Mouse (Mus musculus): Measurements from ENCODE around the gene Inpp5a. TPM values are rescaled to one million over a fixed set of nuclear protein-coding genes. Genes with fewer than 3 reads are reported as not detected.

Gene Inpp5a
- polyA plus RNA-seq, 1 experiment: 37.8 TPM

GRCm38 (mm10) chr7:139435749-139436148 is 46.8 kb downstream of the Inpp5a start:
- Histone ChIP-seq H3K4me2 (ENCODE audit: low read depth) (no peak overlapping the region), H3K36me3 (ENCODE audit: control insufficient read depth, insufficient read depth) (no peaks in the 10 kb centered on the region), H3ac (ENCODE audit: control insufficient read depth, insufficient read length) (no peak overlapping the region), H3K27me3 (ENCODE audit: control insufficient read depth, insufficient read depth, insufficient read length) (no peaks in the 10 kb centered on the region), H3K4me3 (no peak overlapping the region), H3K79me2 (ENCODE audit: control insufficient read depth, insufficient read depth) (peaks cover 7% of the 10 kb centered on the region)
- no peak for TF ChIP-seq MAX (IDR thresholded peaks at IDR 0.05; ENCODE audit: low read depth)
- TF ChIP-seq POLR2AphosphoS2 (IDR thresholded peaks at IDR 0.05; ENCODE audit: insufficient read length, low read depth): no peak
- no peak for TF ChIP-seq CEBPB (IDR thresholded peaks at IDR 0.05; ENCODE audit: insufficient read depth, poor library complexity, severe bottlenecking)
- no peak for TF ChIP-seq TCF12 (IDR thresholded peaks at IDR 0.05; ENCODE audit: insufficient read depth, poor library complexity, severe bottlenecking)
- TF ChIP-seq USF1 (IDR thresholded peaks at IDR 0.05; ENCODE audit: low read depth): no peak
- TF ChIP-seq E2F4 (IDR thresholded peaks at IDR 0.05; ENCODE audit: insufficient read depth): no peak
- TF ChIP-seq REST (IDR thresholded peaks at IDR 0.05; ENCODE audit: insufficient read depth, insufficient read length): no peak
- no peak for TF ChIP-seq TCF3 (IDR thresholded peaks at IDR 0.05; ENCODE audit: insufficient read length, low read depth)
- no peak for TF ChIP-seq MYOD1 (IDR thresholded peaks at IDR 0.05; ENCODE audit: control insufficient read depth in 1 of 3, insufficient read length in 2 of 3, low read depth in 2 of 3)
- TF ChIP-seq MYOG (IDR thresholded peaks at IDR 0.05; ENCODE audit: control insufficient read depth in 1 of 3, insufficient read depth in 1 of 3, insufficient read length in 2 of 3, low read depth in 2 of 3): no peak
- TF ChIP-seq SRF (IDR thresholded peaks at IDR 0.05; ENCODE audit: control insufficient read depth, insufficient read length, low read depth): no peak
- TF ChIP-seq POLR2A (IDR thresholded peaks at IDR 0.05; ENCODE audit: insufficient read length, low read depth): no peak

- H3K4me2 ChIP-seq (ENCODE audit: low read depth): no peak overlapping the region
- TF ChIP-seq REST (IDR thresholded peaks at IDR 0.05; ENCODE audit: insufficient read depth, insufficient read length) (no peak), TCF3 (IDR thresholded peaks at IDR 0.05; ENCODE audit: insufficient read length, low read depth) (no peak), MYOD1 (IDR thresholded peaks at IDR 0.05; ENCODE audit: control insufficient read depth in 1 of 3, insufficient read length in 2 of 3, low read depth in 2 of 3) (no peak), SRF (IDR thresholded peaks at IDR 0.05; ENCODE audit: control insufficient read depth, insufficient read length, low read depth) (no peak), USF1 (IDR thresholded peaks at IDR 0.05; ENCODE audit: low read depth) (no peak)
- H3K4me3 ChIP-seq: no peak overlapping the region
- H3K36me3 ChIP-seq (ENCODE audit: control insufficient read depth, insufficient read depth): no peaks in the 10 kb centered on the region
- peaks cover 9% of the 10 kb centered on the region for H3K79me2 ChIP-seq (ENCODE audit: control insufficient read depth, insufficient read depth)
- no peak overlapping the region for H3ac ChIP-seq (ENCODE audit: control insufficient read depth, insufficient read length)
- no peaks in the 10 kb centered on the region for H3K27me3 ChIP-seq (ENCODE audit: control insufficient read depth, insufficient read depth, insufficient read length)
Observed at GRCm38 (mm10) chr7:139436951-139437350, 48.0 kb downstream of the Inpp5a start.

- no peak for TF ChIP-seq CEBPB (IDR thresholded peaks at IDR 0.05; ENCODE audit: insufficient read depth, poor library complexity, severe bottlenecking)
- no peak for TF ChIP-seq REST (IDR thresholded peaks at IDR 0.05; ENCODE audit: insufficient read depth, insufficient read length)
- TF ChIP-seq USF1 (IDR thresholded peaks at IDR 0.05; ENCODE audit: low read depth): no peak
- no peak for TF ChIP-seq MYOD1 (IDR thresholded peaks at IDR 0.05; ENCODE audit: control insufficient read depth in 1 of 3, insufficient read length in 2 of 3, low read depth in 2 of 3)
- TF ChIP-seq POLR2AphosphoS2 (IDR thresholded peaks at IDR 0.05; ENCODE audit: insufficient read length, low read depth): no peak
- TF ChIP-seq TCF12 (IDR thresholded peaks at IDR 0.05; ENCODE audit: insufficient read depth, poor library complexity, severe bottlenecking): no peak
- no peak for TF ChIP-seq POLR2A (IDR thresholded peaks at IDR 0.05; ENCODE audit: insufficient read length, low read depth)
- TF ChIP-seq MAX (IDR thresholded peaks at IDR 0.05; ENCODE audit: low read depth): no peak
- TF ChIP-seq MYOG (IDR thresholded peaks at IDR 0.05; ENCODE audit: control insufficient read depth in 1 of 3, insufficient read depth in 1 of 3, insufficient read length in 2 of 3, low read depth in 2 of 3): no peak
- TF ChIP-seq SRF (IDR thresholded peaks at IDR 0.05; ENCODE audit: control insufficient read depth, insufficient read length, low read depth): no peak
- no peak for TF ChIP-seq E2F4 (IDR thresholded peaks at IDR 0.05; ENCODE audit: insufficient read depth)
- no peak for TF ChIP-seq TCF3 (IDR thresholded peaks at IDR 0.05; ENCODE audit: insufficient read length, low read depth)
- Histone ChIP-seq H3ac (ENCODE audit: control insufficient read depth, insufficient read length) (no peak overlapping the region), H3K4me2 (ENCODE audit: low read depth) (no peak overlapping the region), H3K27me3 (ENCODE audit: control insufficient read depth, insufficient read depth, insufficient read length) (no peaks in the 10 kb centered on the region), H3K4me3 (no peak overlapping the region), H3K79me2 (ENCODE audit: control insufficient read depth, insufficient read depth) (peaks cover 14% of the 10 kb centered on the region), H3K36me3 (ENCODE audit: control insufficient read depth, insufficient read depth) (no peaks in the 10 kb centered on the region)
Observed at GRCm38 (mm10) chr7:139437471-139437870, 48.6 kb downstream of the Inpp5a start.

- H3K4me3 ChIP-seq: no peak overlapping the region
- peaks cover 15% of the 10 kb centered on the region for H3K79me2 ChIP-seq (ENCODE audit: control insufficient read depth, insufficient read depth)
- H3ac ChIP-seq (ENCODE audit: control insufficient read depth, insufficient read length): no peak overlapping the region
- H3K27me3 ChIP-seq (ENCODE audit: control insufficient read depth, insufficient read depth, insufficient read length): no peaks in the 10 kb centered on the region
- H3K4me2 ChIP-seq (ENCODE audit: low read depth): no peak overlapping the region
- TF ChIP-seq MYOG (IDR thresholded peaks at IDR 0.05; ENCODE audit: control insufficient read depth in 1 of 3, insufficient read depth in 1 of 3, insufficient read length in 2 of 3, low read depth in 2 of 3) (no peak), POLR2AphosphoS2 (IDR thresholded peaks at IDR 0.05; ENCODE audit: insufficient read length, low read depth) (no peak)
- no peaks in the 10 kb centered on the region for H3K36me3 ChIP-seq (ENCODE audit: control insufficient read depth, insufficient read depth)
Observed at GRCm38 (mm10) chr7:139437926-139438600, 49.2 kb downstream of the Inpp5a start.

GRCm38 (mm10) chr7:139438601-139438945 is 49.7 kb downstream of the Inpp5a start:
- TF ChIP-seq POLR2A (IDR thresholded peaks at IDR 0.05; ENCODE audit: insufficient read length, low read depth): no peak
- TF ChIP-seq REST (IDR thresholded peaks at IDR 0.05; ENCODE audit: insufficient read depth, insufficient read length): no peak
- no peak for TF ChIP-seq MAX (IDR thresholded peaks at IDR 0.05; ENCODE audit: low read depth)
- no peak for TF ChIP-seq MYOD1 (IDR thresholded peaks at IDR 0.05; ENCODE audit: control insufficient read depth in 1 of 3, insufficient read length in 2 of 3, low read depth in 2 of 3)
- no peak for TF ChIP-seq MYOG (IDR thresholded peaks at IDR 0.05; ENCODE audit: control insufficient read depth in 1 of 3, insufficient read depth in 1 of 3, insufficient read length in 2 of 3, low read depth in 2 of 3)
- no peak for TF ChIP-seq POLR2AphosphoS2 (IDR thresholded peaks at IDR 0.05; ENCODE audit: insufficient read length, low read depth)
- TF ChIP-seq E2F4 (IDR thresholded peaks at IDR 0.05; ENCODE audit: insufficient read depth): no peak
- no peak for TF ChIP-seq TCF12 (IDR thresholded peaks at IDR 0.05; ENCODE audit: insufficient read depth, poor library complexity, severe bottlenecking)
- Histone ChIP-seq H3K4me2 (ENCODE audit: low read depth) (no peak overlapping the region), H3K4me3 (no peak overlapping the region), H3K27me3 (ENCODE audit: control insufficient read depth, insufficient read depth, insufficient read length) (no peaks in the 10 kb centered on the region), H3K36me3 (ENCODE audit: control insufficient read depth, insufficient read depth) (no peaks in the 10 kb centered on the region), H3K79me2 (ENCODE audit: control insufficient read depth, insufficient read depth) (peaks cover 15% of the 10 kb centered on the region), H3ac (ENCODE audit: control insufficient read depth, insufficient read length) (no peak overlapping the region)

Data from myocyte (in vitro differentiated cells).